Mouse (Mus musculus) left cerebral cortex, adult 18-20 months (tissue): ENCODE data around the gene Blcap. TPM values are rescaled to one million over a fixed set of nuclear protein-coding genes. Genes with fewer than 3 reads are reported as not detected.
A peak's percentile ranks its signal among the peaks of the same experiment; 100 is the strongest.
"Not testable (repeated sequence)": the region's sequence is repeated elsewhere in the genome, so short reads cannot be mapped to it uniquely, and the experiment has no call there.

Experiments
- DNase-seq, 2 experiments: peaks; one replicate each; pipeline ENCODE4 v3.0.0; 2021 to 2022; ENCODE audit warnings: low spot score in 2 of 2, mixed read lengths in 1 of 2
- long read RNA-seq, 2 experiments: library from polyadenylated mRNA; stranded (forward); transcript quantifications; one replicate each; pipeline ENCODE4 v2.0.0; 2021
- total RNA-seq, 2 experiments: library from RNA; stranded (reverse); gene quantifications; 2 replicates each; pipeline ENCODE4 v1.2.3; 2021

Blcap gene
- 100 to 1,000 TPM; 116 to 117 TPM for total RNA-seq
- long read RNA-seq, experiment 1, transcript Blcap-202 (2 exons, 2,056 nt) = major isoform, 208 of 232 reads
- long read RNA-seq, experiment 1, transcript Blcap-201 (2 exons, 2,108 nt) = minor isoform, 11 of 232 reads
- long read RNA-seq, experiment 1, partial matches to known transcripts = 0 of 232 reads
- long read RNA-seq, experiment 1, other reads (novel, unspliced or antisense) = 13 of 232 reads
- long read RNA-seq, experiment 2, transcript Blcap-202 (2 exons, 2,056 nt) = major isoform, 142 of 163 reads
- long read RNA-seq, experiment 2, partial matches to known transcripts = 0 of 163 reads
- long read RNA-seq, experiment 2, other reads (novel, unspliced or antisense) = 17 of 163 reads

DNA sequence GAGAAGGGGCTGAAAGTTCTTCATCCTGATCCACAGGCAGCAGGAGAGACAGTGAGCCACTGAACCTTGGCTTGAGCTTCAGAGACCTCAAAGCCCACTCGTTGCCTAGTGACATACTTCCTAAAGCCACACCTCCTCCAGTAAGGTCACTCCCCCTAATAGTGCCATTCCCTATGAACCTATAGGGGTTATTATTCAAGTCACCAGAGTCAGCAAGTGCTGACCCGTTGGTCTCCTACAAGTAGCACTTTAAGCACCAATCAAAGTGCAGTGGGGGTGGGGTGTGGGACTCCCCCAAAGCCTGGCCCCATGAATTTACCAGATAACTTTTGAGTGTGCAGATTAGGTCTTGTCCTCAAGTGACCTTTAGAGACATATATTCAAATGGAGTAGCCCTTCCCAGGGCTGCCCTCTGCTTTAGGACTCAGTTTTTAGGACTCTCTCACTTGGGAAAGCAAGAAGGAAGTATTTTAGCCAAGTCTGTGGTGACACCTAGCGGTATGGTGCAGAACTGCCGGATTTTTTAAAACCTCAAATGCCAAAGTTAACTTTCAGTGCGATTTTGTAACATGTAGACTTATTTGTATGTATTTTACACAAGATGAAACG, at the start of gene Blcap:
Gene Blcap, minus strand, starts transcription at position 51 of the 609 bp plus-strand sequence.
- peak; percentile 44 to 57 for DNase-seq

DNA sequence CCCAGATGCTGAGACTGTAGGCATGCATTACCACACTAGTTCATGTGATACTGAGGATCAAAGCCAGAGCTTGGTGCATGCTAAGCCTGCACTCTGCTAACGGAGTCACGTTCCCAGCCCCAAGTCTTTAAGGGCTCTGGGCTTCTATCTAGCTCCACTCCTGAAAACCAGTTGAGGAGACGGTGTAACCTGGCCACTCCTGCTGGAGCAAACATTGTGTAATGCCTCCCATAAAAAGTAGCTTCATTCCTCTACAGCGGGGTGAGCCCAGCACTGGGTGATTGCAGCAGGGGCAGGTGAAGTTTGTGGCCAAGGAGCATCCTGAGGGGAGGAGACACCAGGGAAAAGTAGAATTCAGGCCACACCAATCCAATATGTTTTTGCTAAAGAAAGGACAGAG, 47.3 kb upstream of the Blcap start:
- no peak for DNase-seq

DNA sequence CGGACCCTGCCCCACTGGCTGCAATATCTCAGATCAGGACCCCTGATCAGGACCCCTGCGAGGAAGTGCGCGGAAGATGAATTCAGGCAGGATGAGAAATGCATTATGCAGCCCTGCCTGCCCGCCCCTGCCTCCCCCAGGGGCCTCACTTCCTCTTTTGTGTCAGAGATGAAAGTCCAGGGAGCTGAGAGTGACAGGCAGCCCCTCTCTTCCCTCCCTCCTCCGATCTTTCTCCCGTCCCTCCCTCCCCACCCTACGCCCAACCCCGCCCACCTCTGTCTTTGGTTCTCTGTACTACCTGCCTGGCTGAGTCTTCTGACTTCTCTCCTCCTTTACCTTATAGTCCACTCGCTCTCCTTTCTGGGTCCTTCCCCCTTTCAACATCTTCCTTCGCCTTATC, 42.9 kb upstream of the Blcap start:
- DNase-seq = no peak

GRCm38 (mm10) chr2:157611735-157612134, 40.7 kb upstream of the Blcap start:
- no peak for DNase-seq

DNA sequence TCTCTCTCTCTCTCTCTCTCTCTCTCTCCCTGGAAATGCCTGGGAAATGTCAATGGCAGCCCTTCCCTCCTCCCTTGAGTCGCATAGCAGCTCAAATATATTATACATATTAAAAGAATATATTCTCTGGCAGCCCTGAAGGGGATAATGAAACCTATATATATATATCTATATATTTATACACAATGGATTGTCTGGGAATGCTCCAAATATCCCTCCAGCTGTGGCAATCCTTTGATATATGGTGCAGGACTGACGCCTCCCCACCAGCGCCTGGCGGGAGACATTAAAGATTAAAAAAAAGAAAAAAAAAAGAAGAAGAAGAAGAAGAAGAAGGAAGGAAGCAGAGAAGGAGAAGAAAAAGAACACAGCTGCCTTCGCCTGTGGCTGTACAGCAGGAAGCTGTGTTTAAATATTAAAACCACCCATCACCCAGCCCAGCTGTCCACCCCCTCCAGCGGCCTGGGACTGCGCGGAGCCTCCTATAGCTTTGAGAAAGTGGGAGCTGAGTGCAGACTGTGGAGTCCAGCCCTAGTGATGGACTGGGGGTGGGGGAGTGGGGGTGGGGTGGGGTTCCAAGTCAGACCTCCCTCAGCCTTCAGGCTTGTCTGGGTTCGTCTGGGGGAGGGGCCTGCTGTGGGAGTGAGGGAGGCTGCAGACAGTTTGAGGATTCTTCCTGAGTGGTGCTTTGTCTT, 36.6 kb upstream of the Blcap start:
- no peak for DNase-seq

GRCm38 (mm10) chr2:157605025-157605675, 34.1 kb upstream of the Blcap start:
- peak; percentile 74 to 89 for DNase-seq

DNA sequence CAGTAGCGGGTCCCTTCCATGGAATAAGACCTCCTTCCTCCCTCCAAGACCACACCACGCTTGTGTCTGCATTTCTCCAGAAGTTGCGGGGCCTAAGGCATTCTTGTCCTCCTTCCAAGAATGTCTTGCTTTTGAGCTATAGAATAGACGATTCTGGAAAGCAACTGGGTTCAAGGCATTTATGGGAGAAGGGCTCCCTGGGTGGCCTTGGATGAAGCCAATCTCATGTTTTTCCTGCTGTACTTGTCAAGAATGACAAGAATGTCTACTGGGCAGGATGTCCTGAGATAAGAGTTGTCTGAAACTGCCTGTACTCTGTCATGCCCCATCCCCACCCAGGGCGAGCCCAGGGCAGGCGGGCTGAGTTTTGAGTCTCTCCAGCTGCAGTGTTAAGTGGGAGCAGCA, 30.4 kb upstream of the Blcap start:
- DNase-seq = no peak

DNA sequence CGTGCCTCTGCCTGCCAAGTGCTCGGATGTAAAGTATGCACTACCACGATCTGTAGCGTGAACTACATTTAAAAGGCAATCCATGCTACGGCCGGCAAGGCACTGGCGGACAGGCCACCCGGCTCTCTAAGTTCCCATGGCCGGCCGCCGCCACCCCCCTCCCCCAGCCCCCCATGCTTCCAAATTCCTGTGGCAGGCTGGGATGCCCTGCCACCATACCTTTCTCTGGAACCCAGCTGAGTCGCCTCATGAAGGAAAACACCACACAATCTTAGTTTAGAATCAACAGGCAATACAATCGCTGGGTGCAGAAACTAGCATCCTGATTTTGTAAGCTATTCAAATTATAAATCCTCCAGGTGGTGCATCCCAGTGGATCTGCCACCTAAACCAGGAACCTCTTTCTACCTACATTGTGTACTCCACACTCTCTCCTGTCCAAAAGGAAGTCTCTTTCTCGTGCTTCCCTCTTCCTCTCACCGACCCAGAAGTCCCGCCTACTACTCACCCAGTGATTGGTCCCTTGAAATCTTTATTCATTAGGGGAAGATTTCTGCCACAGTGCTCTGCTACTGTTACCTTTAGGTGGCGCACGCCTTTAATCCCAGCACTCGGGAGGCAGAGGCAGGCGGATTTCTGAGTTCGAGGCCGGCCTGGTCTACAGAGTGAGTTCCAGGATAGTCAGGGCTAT, 25.9 kb upstream of the Blcap start:
- no peak for DNase-seq

DNA sequence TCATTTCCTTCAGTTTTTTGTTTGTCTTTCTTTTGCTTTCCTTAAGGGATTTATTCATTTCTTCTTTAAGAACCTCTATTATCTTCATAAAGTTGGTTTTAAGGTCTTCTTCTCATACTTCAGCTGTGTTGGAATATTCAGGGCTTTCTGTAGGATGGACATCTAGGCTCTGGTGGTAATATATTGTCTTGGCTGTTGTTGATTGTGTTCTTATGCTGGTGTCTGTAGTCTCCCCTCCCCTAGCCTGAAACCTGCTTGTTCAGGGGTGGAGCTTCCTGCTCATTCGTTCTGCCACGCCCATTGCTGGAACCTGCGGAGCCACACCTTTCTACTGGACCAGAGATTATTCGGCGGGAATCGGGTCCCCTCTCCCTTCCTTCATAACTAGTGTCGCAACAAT, 14.3 kb upstream of the Blcap start:
- not testable (repeated sequence) for DNase-seq

DNA sequence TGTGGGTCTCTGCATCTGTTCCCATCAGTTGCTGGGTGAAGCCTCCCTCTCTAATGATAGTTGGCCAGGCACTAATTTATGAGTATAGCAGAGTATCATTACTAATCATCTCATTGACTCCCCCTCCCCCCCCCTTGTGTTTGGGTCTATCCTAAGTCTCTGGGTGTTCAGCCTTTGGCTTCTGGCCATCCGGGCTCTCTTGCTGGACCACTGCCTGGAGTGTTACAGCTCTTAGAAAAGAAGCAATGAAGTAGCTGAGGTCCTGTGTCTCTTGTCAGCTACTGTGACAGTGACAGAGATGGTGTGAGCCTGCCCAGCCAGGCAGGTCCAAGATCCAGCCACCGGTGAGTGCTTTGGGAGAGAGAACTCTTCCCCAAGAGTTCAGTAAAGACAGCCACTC, 1.7 kb upstream of the Blcap start:
- no peak for DNase-seq

GRCm38 (mm10) chr2:157569796-157570485, 1.1 kb downstream of the Blcap start:
- no peak for DNase-seq

- no peak for DNase-seq
Observed at GRCm38 (mm10) chr2:157568881-157569280, 2.2 kb downstream of the Blcap start.

GRCm38 (mm10) chr2:157567235-157567961, 3.7 kb downstream of the Blcap start:
- DNase-seq = no peak

GRCm38 (mm10) chr2:157566260-157566952, 4.7 kb downstream of the Blcap start:
- DNase-seq = peak; percentile 81

DNA sequence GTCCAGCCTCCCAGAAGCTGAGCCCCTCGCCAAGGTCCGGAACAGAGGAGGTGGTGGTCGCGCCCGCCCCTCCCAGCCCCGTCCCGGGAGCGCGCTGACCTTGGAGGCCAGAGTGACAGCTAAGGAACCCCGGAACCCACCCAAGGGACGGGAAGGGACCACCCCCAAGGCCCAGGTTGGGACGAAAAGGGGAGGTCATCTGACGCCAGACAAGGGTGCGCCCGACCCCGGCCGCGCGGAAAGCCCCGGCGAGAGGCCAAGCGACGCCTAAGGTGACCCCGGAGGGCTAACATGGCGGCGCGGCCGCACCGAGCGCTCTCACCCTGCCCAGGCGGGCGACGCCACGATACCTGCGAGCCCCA, 5.2 kb downstream of the Blcap start:
- DNase-seq = no peak

DNA sequence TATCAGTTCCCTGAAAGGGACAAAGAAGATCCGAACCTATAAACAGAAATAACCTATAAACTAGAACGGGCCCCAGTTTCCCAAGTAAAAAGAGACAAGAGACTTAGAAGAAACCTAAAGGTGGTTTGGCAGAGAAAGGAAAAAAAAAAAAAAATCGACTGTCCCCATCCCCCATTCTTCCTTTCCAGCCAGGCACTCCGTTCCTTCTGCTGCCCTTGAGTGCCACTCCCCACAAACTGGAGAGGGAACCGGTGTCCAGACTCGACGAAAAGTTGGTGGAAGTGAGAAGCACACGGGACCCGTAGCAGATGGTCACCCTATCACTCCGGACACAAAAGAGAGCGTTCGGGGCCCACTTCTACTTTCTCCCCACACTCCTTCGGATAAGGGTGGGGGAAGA, 5.6 kb downstream of the Blcap start:
- DNase-seq = no peak

- DNase-seq = no peak
Observed at GRCm38 (mm10) chr2:157564723-157565122, 6.4 kb downstream of the Blcap start.

GRCm38 (mm10) chr2:157563031-157563430, 8.0 kb downstream of the Blcap start:
- DNase-seq = no peak

GRCm38 (mm10) chr2:157561165-157561836, 9.8 kb downstream of the Blcap start:
- DNase-seq = peak; percentile 48 to 55
